Mouse (Mus musculus): Measurements from ENCODE around the gene Rps6kl1.
"Not testable (repeated sequence)": the region's sequence is repeated elsewhere in the genome, so short reads cannot be mapped to it uniquely, and the experiment has no call there.

Rps6kl1 gene

DNA sequence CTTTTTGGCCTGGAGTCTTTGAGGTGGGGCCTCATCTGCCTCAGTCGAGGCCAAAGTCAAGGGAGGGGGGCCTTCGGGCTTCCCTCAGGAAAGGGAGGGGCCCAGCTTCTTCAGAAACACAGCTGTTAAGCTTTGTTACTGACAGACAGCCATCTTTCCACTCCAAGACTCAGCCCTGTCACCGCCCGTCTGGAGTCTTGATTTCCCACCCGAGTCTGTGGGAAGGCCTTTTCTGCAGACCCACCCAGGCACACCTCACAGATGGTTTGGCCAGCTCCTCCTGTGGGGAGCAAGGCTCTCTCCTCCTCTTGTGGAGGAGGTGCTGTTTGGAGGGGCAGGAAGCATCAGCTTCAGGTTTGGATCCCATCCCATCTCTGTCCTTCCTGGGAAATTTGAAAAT is 8.5 kb upstream of the Rps6kl1 start:
- ChIA-PET CTCF (interaction anchor here (0.6 to 2.3 kb wide), 7 partner anchors 9 to 146 kb away, joined by 3 to 7 read pairs (median 3); partner anchors contain the start of gene Rps6kl1 (in 1 of the 4)), POLR2A (interaction anchor here in 2 of 4 experiments (0.5 to 2.6 kb wide), 7 partner anchors 9 to 479 kb away, joined by 3 to 12 read pairs (median 3); partner anchors contain the start of gene Rps6kl1 (in 2 of the 2))

DNA sequence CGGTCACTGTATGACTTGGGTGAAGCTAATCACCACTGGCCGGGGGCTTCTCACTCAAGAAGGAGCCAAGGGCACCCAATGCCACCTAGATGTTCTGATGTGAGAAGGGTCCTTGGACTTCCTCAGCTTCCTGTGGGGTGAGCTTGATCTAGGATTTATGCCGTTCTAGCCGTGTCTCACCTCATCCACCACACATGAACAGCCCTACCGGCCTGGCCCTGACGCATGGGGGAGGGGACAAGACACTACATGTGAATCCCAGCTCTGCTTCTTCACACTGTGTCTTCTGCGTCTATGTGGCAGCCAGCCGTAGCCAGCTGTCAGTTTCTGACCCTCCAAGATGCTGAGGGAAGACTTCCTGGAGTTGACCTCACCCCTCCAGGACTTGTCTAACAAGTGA is 7.7 kb upstream of the Rps6kl1 start:
- ChIA-PET POLR2A (interaction anchor here in 1 of 4 experiments (2.2 kb wide), 1 partner anchor 9 kb away, joined by 12 read pairs; the partner anchor contains the start of gene Rps6kl1), CTCF (interaction anchor here in 2 of 4 experiments (0.9 to 2.3 kb wide), 3 partner anchors 11 to 128 kb away, joined by 3 to 7 read pairs (median 4); no protein-coding TSS in a partner anchor)

DNA sequence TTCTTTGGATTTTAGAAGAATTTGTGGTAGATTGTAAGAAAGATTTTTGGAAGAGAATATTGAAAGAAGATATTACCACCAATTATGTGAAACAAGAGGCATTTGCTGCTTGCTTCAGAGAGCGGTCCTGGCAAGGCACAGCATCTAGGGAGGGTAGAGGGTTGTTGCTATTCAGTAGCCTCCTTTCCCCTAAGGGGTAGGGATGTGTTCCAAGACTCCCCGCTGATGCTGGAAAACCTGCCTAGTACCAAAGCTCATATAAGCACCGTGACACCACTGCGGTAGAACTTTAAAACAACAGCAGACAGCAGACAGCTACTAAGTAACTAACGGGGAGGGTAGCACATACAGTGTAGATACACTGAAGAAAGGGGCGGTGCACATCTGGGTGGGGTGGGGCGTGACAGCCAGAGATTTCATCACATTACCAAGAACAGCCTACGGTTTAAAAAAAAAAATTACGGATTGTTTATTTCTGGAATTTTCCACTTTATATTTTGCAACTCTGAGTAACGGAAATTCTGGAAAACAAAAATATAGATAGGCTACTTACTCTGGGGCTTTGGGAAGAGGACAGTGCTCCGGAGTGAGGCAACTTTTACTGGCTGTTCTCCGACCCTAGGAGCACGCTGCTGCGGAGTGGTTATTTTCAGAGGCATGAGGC is 6.9 kb upstream of the Rps6kl1 start:
- ChIA-PET CTCF (interaction anchor here in 1 of 4 experiments (1.3 kb wide), 1 partner anchor 11 kb away, joined by 4 read pairs; no protein-coding TSS in a partner anchor), POLR2A (interaction anchor here in 1 of 4 experiments (2.2 kb wide), 1 partner anchor 8 kb away, joined by 12 read pairs; the partner anchor contains the start of gene Rps6kl1)

DNA sequence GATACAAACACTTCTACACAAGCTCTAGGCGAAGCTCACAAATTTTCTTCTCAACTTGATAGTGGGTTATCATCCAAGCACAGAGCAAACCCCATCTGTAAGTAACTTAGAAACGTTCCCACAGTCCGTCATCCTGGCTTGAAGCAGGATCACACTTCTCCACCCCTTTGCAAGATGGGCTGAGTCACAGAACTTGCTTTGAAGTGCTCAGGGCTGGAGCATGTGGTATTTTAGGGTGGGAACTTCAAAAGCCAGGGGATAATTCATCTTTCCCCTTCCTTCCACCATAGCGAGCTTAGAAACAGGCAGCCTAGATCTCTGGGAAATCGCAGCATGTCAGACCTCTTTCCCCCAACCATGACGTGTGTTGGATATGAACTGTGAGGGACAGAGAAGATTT is 5.3 kb upstream of the Rps6kl1 start:
- ChIA-PET CTCF (interaction anchor here in 2 of 4 experiments (0.5 to 1.7 kb wide), 5 partner anchors 13 to 149 kb away, joined by 5 to 9 read pairs (median 5); no protein-coding TSS in a partner anchor), POLR2A (interaction anchor here in 2 of 4 experiments (0.6 to 1.5 kb wide), 6 partner anchors 11 to 132 kb away, joined by 3 to 6 read pairs (median 4); partner anchors contain the start of genes Acyp1 (in 1 of the 2), Mlh3 (in 1 of the 2) and Zc2hc1c (in 1 of the 2))

DNA sequence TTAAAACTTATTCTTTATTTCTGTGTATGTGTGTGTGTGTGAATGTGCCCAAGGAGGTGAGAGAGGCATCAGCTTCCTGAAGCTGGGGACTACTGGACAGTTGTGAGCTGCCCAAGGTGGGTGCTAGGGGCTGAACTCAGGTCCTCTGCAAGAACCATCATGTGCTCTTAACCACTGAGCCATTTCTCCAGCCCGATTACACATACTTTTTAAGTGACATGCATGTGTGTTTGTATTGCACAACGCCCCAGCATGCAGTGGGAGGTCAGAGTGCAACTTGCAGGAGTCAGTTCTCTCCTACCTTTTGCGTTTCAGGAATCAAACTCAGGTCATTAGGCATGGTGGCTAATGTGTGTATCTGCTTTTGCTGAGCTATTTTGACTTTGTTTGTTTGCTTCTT is 1.9 kb upstream of the Rps6kl1 start:
- POLR2A ChIA-PET, result interaction anchor here in 2 of 4 experiments (1.4 to 4.2 kb wide), 2 partner anchors 12 to 13 kb away, joined by 5 to 36 read pairs; no protein-coding TSS in a partner anchor

DNA sequence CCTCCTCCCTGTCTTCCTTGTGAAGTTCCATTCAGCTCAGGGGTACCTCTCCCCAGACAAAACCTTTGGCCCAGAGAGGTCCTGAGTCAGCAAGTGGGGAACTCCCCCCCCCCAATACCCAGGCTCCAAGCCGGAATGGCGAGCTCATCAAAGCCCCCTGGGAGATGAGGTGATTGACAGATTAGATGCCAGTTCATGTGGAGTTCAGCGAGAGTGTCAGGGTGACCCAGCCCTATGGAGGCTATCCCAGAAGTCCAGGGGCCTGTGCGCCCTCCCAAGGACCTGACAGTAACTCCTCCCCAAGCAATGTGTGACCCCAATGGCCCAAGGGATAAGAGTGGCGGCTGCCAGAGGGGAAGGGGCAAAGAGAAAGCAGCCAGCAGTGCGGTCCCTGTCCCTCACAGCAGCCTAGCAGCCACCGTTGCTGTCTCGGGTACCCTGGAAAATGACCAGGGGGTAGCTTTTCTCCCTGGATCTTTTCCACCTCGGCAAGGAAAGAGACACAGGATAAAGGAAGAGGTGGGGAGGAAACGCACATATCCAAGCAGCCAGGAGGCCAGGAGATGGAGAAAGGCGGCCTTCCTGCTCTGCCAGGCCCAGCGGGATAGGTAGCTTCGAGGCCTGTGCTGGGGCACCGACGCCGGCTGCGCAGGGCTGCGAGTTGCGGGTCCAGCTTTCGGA is 603 bp downstream of the Rps6kl1 start:
- ChIA-PET CTCF (interaction anchor here (0.5 to 2.8 kb wide), 23 partner anchors 8 to 403 kb away, joined by 3 to 12 read pairs (median 4); partner anchors contain the start of genes Acyp1 (in 1 of the 4), Ltbp2 (in 1 of the 4) and Zc2hc1c (in 1 of the 4)), POLR2A (interaction anchor here (0.6 to 4.2 kb wide), 50 partner anchors 9 to 1456 kb away, joined by 3 to 36 read pairs (median 4); partner anchors contain the start of genes Acyp1 (in 2 of the 4), Eif2b2 (in 2 of the 4), Nek9 (in 2 of the 4) and Pgf (in 2 of the 4))

More for the DNA sequence above, 1.9 kb upstream of the Rps6kl1 start:
- CTCF ChIA-PET, result interaction anchor here in 1 of 4 experiments (0.7 kb wide), 1 partner anchor 17 kb away, joined by 3 read pairs; no protein-coding TSS in a partner anchor

DNA sequence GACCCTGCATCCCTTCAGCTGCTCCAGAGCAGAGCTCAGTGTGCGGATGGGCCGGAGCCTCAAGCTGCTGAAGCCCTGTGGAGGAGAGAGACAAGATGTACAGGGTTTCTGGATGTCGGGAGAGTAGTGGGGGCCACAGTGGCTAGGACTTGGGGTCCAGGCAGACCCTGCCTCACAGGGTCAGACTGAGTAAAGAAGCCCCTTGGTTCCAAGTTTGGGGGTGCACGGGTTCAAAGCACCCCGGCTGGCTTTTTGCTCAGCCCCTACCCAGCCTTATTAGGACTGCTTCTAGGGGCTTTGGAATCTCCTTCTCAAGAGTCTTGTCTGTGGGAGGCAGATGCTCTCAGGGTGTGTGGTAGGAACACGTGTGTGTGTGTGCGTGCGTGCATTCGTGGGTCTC is 4.2 kb downstream of the Rps6kl1 start:
- POLR2A ChIA-PET, result interaction anchor here in 2 of 4 experiments (0.6 to 0.9 kb wide), 6 partner anchors 28 to 328 kb away, joined by 3 to 4 read pairs (median 3); partner anchors contain the start of genes Acyp1 (in 1 of the 2) and Zc2hc1c (in 1 of the 2)
- CTCF ChIA-PET, result interaction anchor here in 3 of 4 experiments (0.6 to 2.5 kb wide), 12 partner anchors 9 to 677 kb away, joined by 3 to 18 read pairs (median 4); no protein-coding TSS in a partner anchor

DNA sequence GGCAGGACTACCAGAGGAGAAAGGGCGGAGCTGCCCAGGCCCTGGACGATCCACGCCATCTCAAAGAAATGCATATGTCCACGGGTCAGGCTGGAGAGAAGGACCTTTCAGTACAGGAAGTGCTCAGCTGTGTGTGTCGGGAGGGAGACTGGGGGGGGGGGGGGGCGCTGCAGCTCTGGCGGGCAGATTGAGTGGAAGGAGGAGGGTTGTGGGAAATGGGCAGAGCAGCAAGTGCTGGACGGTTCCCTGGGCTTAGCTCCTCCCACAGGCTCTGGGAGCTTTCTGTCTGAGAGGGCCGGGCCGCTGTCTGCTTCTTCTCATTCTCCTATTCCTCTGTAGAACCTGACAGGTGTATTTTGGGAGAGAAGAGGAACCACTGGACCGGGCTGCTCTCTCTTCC is 4.7 kb downstream of the Rps6kl1 start:
- POLR2A ChIA-PET, result interaction anchor here in 3 of 4 experiments (0.6 to 0.9 kb wide), 7 partner anchors 29 to 329 kb away, joined by 3 to 4 read pairs (median 3); partner anchors contain the start of genes Acyp1 (in 1 of the 3) and Zc2hc1c (in 1 of the 3)
- CTCF ChIA-PET, result interaction anchor here (0.6 to 2.5 kb wide), 15 partner anchors 9 to 677 kb away, joined by 3 to 18 read pairs (median 5); partner anchors contain the start of genes Acyp1 (in 1 of the 4), Fos (in 1 of the 4) and Zc2hc1c (in 1 of the 4)

DNA sequence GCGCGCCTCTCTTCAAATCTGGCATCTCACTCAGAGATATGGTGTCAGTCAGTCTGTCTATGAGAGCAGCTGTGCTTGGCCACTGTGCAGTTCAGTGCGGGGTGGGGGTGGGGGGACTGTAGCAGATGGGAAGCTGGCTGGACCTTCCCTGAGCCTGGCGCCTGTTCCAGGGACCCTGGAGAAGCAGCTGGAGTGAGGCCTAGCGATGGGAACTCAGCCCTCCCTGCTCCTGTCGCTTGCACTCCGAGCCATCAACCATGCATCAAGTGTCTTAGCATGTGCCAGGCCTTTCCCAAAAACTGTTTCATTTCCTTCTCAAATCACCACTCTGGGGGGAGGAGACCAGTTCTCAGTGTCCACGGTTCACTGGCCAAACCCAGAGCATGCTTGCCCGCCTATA is 5.4 kb downstream of the Rps6kl1 start:
- ChIA-PET POLR2A (interaction anchor here in 3 of 4 experiments (0.5 to 1.0 kb wide), 4 partner anchors 141 to 361 kb away, joined by 3 read pairs; no protein-coding TSS in a partner anchor), CTCF (interaction anchor here (0.6 to 2.5 kb wide), 13 partner anchors 9 to 240 kb away, joined by 3 to 18 read pairs (median 5); partner anchors contain the start of genes Acyp1 (in 1 of the 4), Nek9 (in 1 of the 4) and Zc2hc1c (in 1 of the 4))

DNA sequence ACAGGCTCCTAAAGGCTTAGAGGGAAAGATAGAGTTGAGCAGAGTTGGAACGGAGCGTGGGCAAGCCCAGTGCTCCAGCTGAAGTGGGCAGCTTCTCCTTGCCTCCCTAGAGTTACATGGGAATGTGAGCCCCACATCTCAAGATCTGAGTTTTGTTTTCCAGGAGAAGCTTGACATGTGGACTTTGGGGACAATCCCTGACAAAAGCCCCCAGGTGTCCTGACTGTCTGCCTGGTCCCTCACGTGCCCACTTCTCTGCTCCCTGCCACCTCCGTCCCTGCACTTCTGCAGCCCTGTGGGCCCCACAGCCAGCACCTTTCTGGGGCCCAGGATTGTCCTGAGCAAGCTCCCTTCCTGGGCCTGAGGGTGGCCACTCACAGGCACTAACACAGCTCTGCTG is 6.2 kb downstream of the Rps6kl1 start:
- ChIA-PET POLR2A (interaction anchor here in 3 of 4 experiments (0.7 to 0.9 kb wide), 3 partner anchors 11 to 331 kb away, joined by 3 read pairs; no protein-coding TSS in a partner anchor), CTCF (interaction anchor here (0.7 to 2.5 kb wide), 10 partner anchors 25 to 347 kb away, joined by 3 to 18 read pairs (median 5); partner anchors contain the start of genes Acyp1 (in 2 of the 4) and Zc2hc1c (in 2 of the 4))

DNA sequence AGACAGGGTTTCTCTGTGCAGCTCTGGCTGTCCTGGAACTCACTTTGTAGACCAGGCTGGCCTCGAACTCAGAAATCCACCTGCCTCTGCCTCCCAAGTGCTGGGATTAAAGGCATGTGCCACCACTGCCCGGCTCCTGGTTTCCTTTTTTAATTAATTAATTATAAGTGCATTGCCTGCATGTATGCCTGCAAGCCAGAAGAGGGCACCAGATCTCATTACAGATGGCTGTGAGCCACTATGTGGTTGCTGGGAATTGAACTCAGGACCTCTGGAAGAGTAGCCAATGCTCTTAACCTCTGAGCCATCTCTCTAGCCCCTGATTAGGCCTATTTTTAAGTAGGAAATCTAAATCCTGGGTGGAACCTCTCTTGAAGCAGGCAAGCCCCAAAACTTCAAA is 6.8 kb downstream of the Rps6kl1 start:
- POLR2A ChIA-PET, result not testable (repeated sequence)
- CTCF ChIA-PET, result interaction anchor here in 3 of 4 experiments (0.6 to 2.4 kb wide), 6 partner anchors 144 to 361 kb away, joined by 3 to 17 read pairs (median 5); partner anchors contain the start of genes Acyp1 (in 2 of the 3) and Zc2hc1c (in 2 of the 3)

DNA sequence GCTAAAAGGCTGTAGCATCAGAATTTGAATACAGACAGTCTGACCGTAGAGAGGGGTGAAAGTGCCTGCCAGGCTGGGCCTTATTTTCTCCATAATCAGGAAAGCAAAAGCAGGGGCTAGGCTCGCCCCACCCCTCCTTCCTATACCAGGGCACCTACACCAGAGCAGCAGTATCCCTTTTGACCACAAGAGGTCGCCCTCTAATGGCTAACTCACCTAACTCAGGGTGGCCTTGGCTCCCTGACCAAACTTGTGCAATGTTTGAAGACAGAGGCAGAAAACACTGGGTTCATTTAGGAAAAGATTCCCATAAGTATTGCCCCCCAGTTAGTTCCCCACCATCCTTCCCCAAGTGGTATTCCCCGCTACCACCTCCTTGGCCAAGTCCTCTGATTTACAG is 8.3 kb downstream of the Rps6kl1 start:
- CTCF ChIA-PET, result interaction anchor here (0.6 to 4.6 kb wide), 18 partner anchors 8 to 446 kb away, joined by 3 to 39 read pairs (median 4); partner anchors contain the start of genes Rps6kl1 (in 2 of the 4), Acyp1 (in 1 of the 4) and Zc2hc1c (in 1 of the 4)
- POLR2A ChIA-PET, result interaction anchor here in 2 of 4 experiments (0.6 to 5.1 kb wide), 6 partner anchors 8 to 145 kb away, joined by 3 to 36 read pairs (median 10); partner anchors contain the start of gene Rps6kl1 (in 2 of the 2)

DNA sequence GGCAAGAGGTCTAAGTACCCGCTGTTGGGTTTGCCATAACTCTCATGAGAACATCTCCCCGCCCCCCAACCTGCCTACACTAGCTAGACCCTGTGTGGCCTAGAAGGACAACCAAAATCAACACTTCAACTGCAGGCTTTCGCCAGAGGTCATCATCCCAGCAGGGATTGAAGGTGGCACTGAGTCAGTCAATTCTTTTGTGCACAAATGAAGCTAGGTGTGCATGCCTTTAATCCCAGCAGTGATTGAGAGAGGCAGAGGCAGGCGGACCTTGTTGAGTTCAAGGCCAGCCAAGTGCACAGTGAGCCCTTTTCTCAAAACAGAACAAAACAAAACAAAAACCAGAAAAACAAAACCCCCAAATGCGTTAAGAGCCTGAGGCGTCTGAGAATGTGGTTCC is 10.0 kb downstream of the Rps6kl1 start:
- POLR2A ChIA-PET, result interaction anchor here in 3 of 4 experiments (0.6 to 5.1 kb wide), 29 partner anchors 9 to 418 kb away, joined by 3 to 36 read pairs (median 5); partner anchors contain the start of genes Rps6kl1 (in 3 of the 3), Acyp1 (in 2 of the 3), Zc2hc1c (in 2 of the 3) and Ltbp2 (in 1 of the 3)
- CTCF ChIA-PET, result interaction anchor here (0.7 to 4.6 kb wide), 12 partner anchors 10 to 357 kb away, joined by 3 to 39 read pairs (median 6); partner anchors contain the start of genes Acyp1 (in 1 of the 4), Rps6kl1 (in 1 of the 4) and Zc2hc1c (in 1 of the 4)

DNA sequence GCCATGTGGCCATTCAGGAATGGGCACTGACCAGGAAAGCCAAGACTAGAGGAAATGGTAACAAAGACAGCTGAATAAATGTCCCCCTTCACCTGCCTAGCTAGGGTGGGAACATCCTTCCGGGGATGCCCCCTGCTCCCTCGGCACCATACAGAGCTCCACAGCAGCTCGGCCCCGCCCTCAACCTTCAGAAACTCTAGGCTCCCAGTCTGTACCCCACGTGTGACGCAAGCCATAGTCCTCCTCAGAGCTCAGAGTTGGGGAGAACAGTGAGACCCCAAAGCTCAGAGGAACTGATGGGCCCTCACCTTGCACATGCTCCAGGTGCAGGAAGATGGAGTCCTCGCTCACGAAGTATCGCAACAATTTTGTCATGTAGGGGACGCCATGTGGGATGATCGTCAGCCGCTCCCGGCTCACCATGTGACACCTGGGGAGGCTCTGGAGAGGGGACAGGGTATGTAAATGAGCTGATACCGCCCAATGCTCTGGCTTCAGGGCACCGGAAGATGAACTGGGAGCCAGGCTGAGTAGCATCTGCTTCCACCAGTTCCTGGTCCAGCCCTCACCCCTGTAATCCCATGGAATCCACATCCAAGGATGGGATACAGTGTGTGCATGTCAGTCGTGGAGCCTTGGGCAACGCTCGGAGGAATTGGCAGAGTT is 10.9 kb downstream of the Rps6kl1 start:
- POLR2A ChIA-PET, result interaction anchor here in 3 of 4 experiments (0.6 to 5.1 kb wide), 53 partner anchors 9 to 1650 kb away, joined by 3 to 36 read pairs (median 4); partner anchors contain the start of genes Acyp1 (in 3 of the 3), Rps6kl1 (in 3 of the 3), Zc2hc1c (in 3 of the 3) and Mlh3 (in 2 of the 3)
- CTCF ChIA-PET, result interaction anchor here (0.6 to 4.6 kb wide), 15 partner anchors 9 to 357 kb away, joined by 3 to 39 read pairs (median 4); partner anchors contain the start of genes Acyp1 (in 1 of the 4), Ltbp2 (in 1 of the 4), Rps6kl1 (in 1 of the 4) and Zc2hc1c (in 1 of the 4)

DNA sequence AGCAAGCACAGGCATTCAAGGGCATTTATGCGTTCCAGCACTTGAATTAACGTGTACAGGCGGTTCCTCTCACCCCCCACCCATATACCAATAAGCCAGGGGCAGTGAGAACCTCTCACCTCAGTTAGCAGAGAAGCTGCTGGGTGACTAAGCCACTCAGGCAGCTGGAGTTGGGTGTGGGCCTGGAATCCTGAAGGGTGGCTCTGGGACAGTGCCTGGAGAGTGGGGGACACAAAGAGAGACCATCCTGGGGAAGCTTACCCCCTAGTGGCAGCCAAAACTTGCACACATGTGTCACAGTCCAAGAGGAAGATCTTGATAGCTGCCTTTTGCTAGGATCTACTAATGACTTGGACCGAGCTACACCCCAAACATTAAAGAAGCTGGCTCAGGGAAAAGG is 14.4 kb downstream of the Rps6kl1 start:
- POLR2A ChIA-PET, result interaction anchor here in 3 of 4 experiments (0.6 to 1.3 kb wide), 9 partner anchors 9 to 203 kb away, joined by 3 to 6 read pairs (median 3); partner anchors contain the start of genes Mlh3 (in 1 of the 3), Nek9 (in 1 of the 3) and Rps6kl1 (in 1 of the 3)

More for the DNA sequence above, 14.4 kb downstream of the Rps6kl1 start:
- CTCF ChIA-PET, result interaction anchor here in 2 of 4 experiments (0.6 to 1.4 kb wide), 6 partner anchors 10 to 1357 kb away, joined by 3 to 5 read pairs (median 4); partner anchors contain the start of gene Rps6kl1 (in 1 of the 2)

Measured in embryonic stem cell, embryonic (primary cell).